Mouse (Mus musculus) NIH3T3 (cell line): ENCODE data around the gene Mycl.

ENCODE experiments used
- DNase-seq: peaks from one replicate; pipeline ENCODE4 v3.0.0-alpha.2; 2012; ENCODE audit warnings: low read depth

The Mycl gene

GRCm38 (mm10) chr4:123016451-123016957 is 21.1 kb downstream of the Mycl start, which contains the start of gene Trit1:
TSS of gene Trit1 (plus strand) at chr4:123016597.
- peak; percentile 97 for DNase-seq

- DNase-seq: no peak
Measured at GRCm38 (mm10) chr4:123021591-123021990, 26.1 kb downstream of the Mycl start.

GRCm38 (mm10) chr4:123022896-123023295 is 27.4 kb downstream of the Mycl start:
- DNase-seq: no peak

GRCm38 (mm10) chr4:123025418-123025817 is 30.0 kb downstream of the Mycl start:
- DNase-seq: no peak

- no peak for DNase-seq
Measured at GRCm38 (mm10) chr4:123026161-123026560, 30.7 kb downstream of the Mycl start.

GRCm38 (mm10) chr4:123026597-123026996 is 31.1 kb downstream of the Mycl start:
- no peak for DNase-seq

- DNase-seq: no peak
Measured at GRCm38 (mm10) chr4:123034841-123035240, 39.4 kb downstream of the Mycl start.

- DNase-seq: no peak
Measured at GRCm38 (mm10) chr4:123035636-123036035, 40.2 kb downstream of the Mycl start.

- DNase-seq: no peak
Measured at GRCm38 (mm10) chr4:123036710-123037109, 41.3 kb downstream of the Mycl start.

GRCm38 (mm10) chr4:123041131-123041530 is 45.7 kb downstream of the Mycl start:
- no peak for DNase-seq

GRCm38 (mm10) chr4:123043858-123044257 is 48.4 kb downstream of the Mycl start:
- DNase-seq: no peak

GRCm38 (mm10) chr4:123044842-123045241 is 49.4 kb downstream of the Mycl start:
- peak; percentile 65 for DNase-seq

GRCm38 (mm10) chr4:123046300-123046699 is 50.8 kb downstream of the Mycl start:
- DNase-seq: no peak

- DNase-seq: peak; percentile 73
Measured at GRCm38 (mm10) chr4:123050681-123051211, 55.3 kb downstream of the Mycl start.
